Mouse (Mus musculus): ENCODE measurements around the gene Ndufb8. TPM values are rescaled to one million over a fixed set of nuclear protein-coding genes. Genes with fewer than 3 reads are reported as not detected.

Ndufb8 gene
- polyA plus RNA-seq, 1 experiment: 648 TPM

- H3K36me3 ChIP-seq (ENCODE audit: control insufficient read depth, insufficient read depth): no peaks in the 10 kb centered on the region
- TF ChIP-seq MYOD1 (IDR thresholded peaks at IDR 0.05; ENCODE audit: control insufficient read depth in 1 of 3, insufficient read length in 2 of 3, low read depth in 2 of 3) (no peak), E2F4 (IDR thresholded peaks at IDR 0.05; ENCODE audit: insufficient read depth) (no peak), TCF3 (IDR thresholded peaks at IDR 0.05; ENCODE audit: insufficient read length, low read depth) (no peak), POLR2AphosphoS2 (IDR thresholded peaks at IDR 0.05; ENCODE audit: insufficient read length, low read depth) (no peak), POLR2A (IDR thresholded peaks at IDR 0.05; ENCODE audit: insufficient read length, low read depth) (no peak), MAX (IDR thresholded peaks at IDR 0.05; ENCODE audit: low read depth) (no peak), REST (IDR thresholded peaks at IDR 0.05; ENCODE audit: insufficient read depth, insufficient read length) (no peak), TCF12 (IDR thresholded peaks at IDR 0.05; ENCODE audit: insufficient read depth, poor library complexity, severe bottlenecking) (no peak), CEBPB (IDR thresholded peaks at IDR 0.05; ENCODE audit: insufficient read depth, poor library complexity, severe bottlenecking) (no peak), MYOG (IDR thresholded peaks at IDR 0.05; ENCODE audit: control insufficient read depth in 1 of 3, insufficient read depth in 1 of 3, insufficient read length in 2 of 3, low read depth in 2 of 3) (no peak), USF1 (IDR thresholded peaks at IDR 0.05; ENCODE audit: low read depth) (no peak), SRF (IDR thresholded peaks at IDR 0.05; ENCODE audit: control insufficient read depth, insufficient read length, low read depth) (no peak)
- no peak overlapping the region for H3K4me3 ChIP-seq
- no peak overlapping the region for H3ac ChIP-seq (ENCODE audit: control insufficient read depth, insufficient read length)
- no peak overlapping the region for H3K4me2 ChIP-seq (ENCODE audit: low read depth)
- H3K27me3 ChIP-seq (ENCODE audit: control insufficient read depth, insufficient read depth, insufficient read length): peaks cover 65% of the 10 kb centered on the region
- no peaks in the 10 kb centered on the region for H3K79me2 ChIP-seq (ENCODE audit: control insufficient read depth, insufficient read depth)
Observed at GRCm38 (mm10) chr19:44517996-44518768, 37.1 kb downstream of the Ndufb8 start.

- TF ChIP-seq MYOD1 (IDR thresholded peaks at IDR 0.05; ENCODE audit: control insufficient read depth in 1 of 3, insufficient read length in 2 of 3, low read depth in 2 of 3): no peak
- no peak for TF ChIP-seq TCF3 (IDR thresholded peaks at IDR 0.05; ENCODE audit: insufficient read length, low read depth)
- TF ChIP-seq E2F4 (IDR thresholded peaks at IDR 0.05; ENCODE audit: insufficient read depth): no peak
- no peak for TF ChIP-seq USF1 (IDR thresholded peaks at IDR 0.05; ENCODE audit: low read depth)
- TF ChIP-seq MYOG (IDR thresholded peaks at IDR 0.05; ENCODE audit: control insufficient read depth in 1 of 3, insufficient read depth in 1 of 3, insufficient read length in 2 of 3, low read depth in 2 of 3): no peak
- TF ChIP-seq CEBPB (IDR thresholded peaks at IDR 0.05; ENCODE audit: insufficient read depth, poor library complexity, severe bottlenecking): no peak
- no peak for TF ChIP-seq POLR2A (IDR thresholded peaks at IDR 0.05; ENCODE audit: insufficient read length, low read depth)
- TF ChIP-seq SRF (IDR thresholded peaks at IDR 0.05; ENCODE audit: control insufficient read depth, insufficient read length, low read depth): no peak
- TF ChIP-seq POLR2AphosphoS2 (IDR thresholded peaks at IDR 0.05; ENCODE audit: insufficient read length, low read depth): no peak
- TF ChIP-seq MAX (IDR thresholded peaks at IDR 0.05; ENCODE audit: low read depth): no peak
- no peak for TF ChIP-seq TCF12 (IDR thresholded peaks at IDR 0.05; ENCODE audit: insufficient read depth, poor library complexity, severe bottlenecking)
- no peak for TF ChIP-seq REST (IDR thresholded peaks at IDR 0.05; ENCODE audit: insufficient read depth, insufficient read length)
- Histone ChIP-seq H3K79me2 (ENCODE audit: control insufficient read depth, insufficient read depth) (no peaks in the 10 kb centered on the region), H3ac (ENCODE audit: control insufficient read depth, insufficient read length) (no peak overlapping the region), H3K4me3 (no peak overlapping the region), H3K36me3 (ENCODE audit: control insufficient read depth, insufficient read depth) (no peaks in the 10 kb centered on the region), H3K4me2 (ENCODE audit: low read depth) (no peak overlapping the region), H3K27me3 (ENCODE audit: control insufficient read depth, insufficient read depth, insufficient read length) (peaks cover 84% of the 10 kb centered on the region)
Observed at GRCm38 (mm10) chr19:44515769-44516168, 39.5 kb downstream of the Ndufb8 start.

DNA sequence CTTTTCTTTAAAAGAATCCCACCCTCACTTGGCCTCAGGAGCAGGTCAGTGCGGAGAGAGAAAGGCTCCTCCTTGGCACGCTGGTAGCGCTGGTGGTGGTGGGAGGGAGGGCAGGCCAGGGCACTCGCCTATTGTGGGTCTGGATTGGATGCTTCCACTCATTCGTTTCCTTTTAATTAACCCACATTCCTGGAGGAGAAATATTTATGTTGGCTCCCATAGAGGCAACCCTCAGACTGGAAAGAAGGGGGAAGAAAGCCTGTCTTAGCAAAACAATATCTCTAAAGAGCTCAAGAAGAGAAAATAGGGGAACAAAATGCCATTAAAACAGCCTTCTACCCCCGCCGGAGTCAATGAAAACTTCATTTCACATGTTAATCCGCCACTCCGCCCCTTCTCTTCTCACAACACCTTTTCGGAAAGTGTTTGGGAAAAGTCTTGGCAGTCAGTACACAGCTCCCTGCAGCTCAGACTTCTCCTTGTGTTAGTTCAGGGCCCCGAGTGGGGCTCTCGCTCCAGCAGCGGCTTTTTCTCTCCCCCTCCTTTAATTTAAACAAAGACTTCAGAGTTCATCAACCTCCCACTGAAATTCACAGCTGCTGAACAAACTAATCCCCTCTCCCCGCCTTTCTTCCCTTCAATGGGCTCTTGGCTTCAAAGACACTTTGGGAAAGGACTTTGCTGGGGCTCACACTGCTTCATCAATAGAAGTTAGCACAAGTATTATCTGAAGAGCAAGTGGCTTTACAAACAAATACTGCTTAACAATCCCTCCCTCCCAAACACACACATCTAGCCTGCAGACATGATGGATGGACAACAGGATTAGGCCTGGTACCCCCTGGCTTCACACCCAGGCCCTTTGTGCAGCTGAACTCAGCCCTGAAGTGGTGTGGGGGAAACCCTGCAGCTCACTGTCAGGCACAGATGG lies 40.5 kb downstream of the Ndufb8 start:
- Histone ChIP-seq H3K79me2 (ENCODE audit: control insufficient read depth, insufficient read depth) (no peaks in the 10 kb centered on the region), H3K4me2 (ENCODE audit: low read depth) (no peak overlapping the region), H3K36me3 (ENCODE audit: control insufficient read depth, insufficient read depth) (no peaks in the 10 kb centered on the region), H3K4me3 (no peak overlapping the region), H3K27me3 (ENCODE audit: control insufficient read depth, insufficient read depth, insufficient read length) (peaks cover 86% of the 10 kb centered on the region), H3ac (ENCODE audit: control insufficient read depth, insufficient read length) (no peak overlapping the region)
- TF ChIP-seq CEBPB (IDR thresholded peaks at IDR 0.05; ENCODE audit: insufficient read depth, poor library complexity, severe bottlenecking) (no peak), MAX (IDR thresholded peaks at IDR 0.05; ENCODE audit: low read depth) (no peak), TCF3 (IDR thresholded peaks at IDR 0.05; ENCODE audit: insufficient read length, low read depth) (no peak), MYOD1 (IDR thresholded peaks at IDR 0.05; ENCODE audit: control insufficient read depth in 1 of 3, insufficient read length in 2 of 3, low read depth in 2 of 3) (no peak)

DNA sequence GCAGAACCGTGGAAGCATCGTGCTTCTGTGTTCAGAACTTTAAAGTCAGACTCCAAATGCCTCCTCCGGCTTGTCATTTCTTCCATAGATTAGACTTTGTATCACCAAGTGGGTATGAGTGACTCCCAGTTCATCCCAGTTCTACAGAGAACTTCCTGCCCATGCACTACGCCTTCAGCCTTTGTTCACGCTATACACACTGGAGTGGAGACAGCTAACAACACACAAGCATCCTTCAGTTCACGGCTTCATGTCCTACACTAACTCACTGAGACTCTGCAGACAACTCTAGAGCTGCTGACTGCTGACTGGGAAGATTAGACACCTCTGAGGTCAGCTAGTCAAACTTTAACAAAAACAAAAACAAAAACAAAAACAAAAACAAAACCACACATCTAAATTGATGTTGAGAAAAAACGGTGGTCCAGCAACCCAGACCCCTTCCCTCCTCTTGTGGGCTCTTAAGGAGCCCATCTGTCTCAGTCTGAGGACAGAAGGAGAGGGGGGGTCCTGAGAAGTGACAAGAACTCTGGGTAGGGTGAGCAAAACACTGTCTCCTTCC lies 41.2 kb downstream of the Ndufb8 start:
- no peak for TF ChIP-seq MYOD1 (IDR thresholded peaks at IDR 0.05; ENCODE audit: control insufficient read depth in 1 of 3, insufficient read length in 2 of 3, low read depth in 2 of 3)
- no peak for TF ChIP-seq REST (IDR thresholded peaks at IDR 0.05; ENCODE audit: insufficient read depth, insufficient read length)
- no peak for TF ChIP-seq POLR2A (IDR thresholded peaks at IDR 0.05; ENCODE audit: insufficient read length, low read depth)
- TF ChIP-seq E2F4 (IDR thresholded peaks at IDR 0.05; ENCODE audit: insufficient read depth): no peak
- TF ChIP-seq SRF (IDR thresholded peaks at IDR 0.05; ENCODE audit: control insufficient read depth, insufficient read length, low read depth): no peak
- TF ChIP-seq USF1 (IDR thresholded peaks at IDR 0.05; ENCODE audit: low read depth): no peak
- TF ChIP-seq MAX (IDR thresholded peaks at IDR 0.05; ENCODE audit: low read depth): no peak
- TF ChIP-seq TCF12 (IDR thresholded peaks at IDR 0.05; ENCODE audit: insufficient read depth, poor library complexity, severe bottlenecking): no peak
- no peak for TF ChIP-seq TCF3 (IDR thresholded peaks at IDR 0.05; ENCODE audit: insufficient read length, low read depth)
- TF ChIP-seq POLR2AphosphoS2 (IDR thresholded peaks at IDR 0.05; ENCODE audit: insufficient read length, low read depth): no peak
- TF ChIP-seq MYOG (IDR thresholded peaks at IDR 0.05; ENCODE audit: control insufficient read depth in 1 of 3, insufficient read depth in 1 of 3, insufficient read length in 2 of 3, low read depth in 2 of 3): no peak
- TF ChIP-seq CEBPB (IDR thresholded peaks at IDR 0.05; ENCODE audit: insufficient read depth, poor library complexity, severe bottlenecking): no peak
- H3K36me3 ChIP-seq (ENCODE audit: control insufficient read depth, insufficient read depth): no peaks in the 10 kb centered on the region
- no peak overlapping the region for H3K4me3 ChIP-seq
- H3K4me2 ChIP-seq (ENCODE audit: low read depth): no peak overlapping the region
- H3K79me2 ChIP-seq (ENCODE audit: control insufficient read depth, insufficient read depth): no peaks in the 10 kb centered on the region
- H3K27me3 ChIP-seq (ENCODE audit: control insufficient read depth, insufficient read depth, insufficient read length): peaks cover 90% of the 10 kb centered on the region
- H3ac ChIP-seq (ENCODE audit: control insufficient read depth, insufficient read length): no peak overlapping the region
